Mouse (Mus musculus) forebrain, postnatal 0 days (tissue): Measurements from ENCODE around the gene Ssh3. TPM values are rescaled to one million over a fixed set of nuclear protein-coding genes. Genes with fewer than 3 reads are reported as not detected.

ENCODE experiments used
- ATAC-seq: fragments of 200-750 bp; cut with Nextera tagmentation; 2 replicates; pipeline ENCODE4 v1.8.0; 2017; ENCODE audit warnings: mild to moderate bottlenecking, moderate library complexity
- DNase-seq: peaks from one replicate; pipeline ENCODE4 v3.0.0-alpha.2; 2015
- H3K27ac ChIP-seq: fragments of 300-500 bp; sonication (generic); 2 replicates; pipeline ENCODE4 v1.5.1; 2014; ENCODE audit warnings: low read depth, mild to moderate bottlenecking, antibody characterized with exemption, low read length, moderate library complexity, mixed read lengths
- H3K27me3 ChIP-seq: fragments of 300-500 bp; sonication (generic); 2 replicates; pipeline ENCODE4 v1.6.1; 2014; ENCODE audit warnings: mild to moderate bottlenecking, low read length, mixed read lengths; ENCODE audit not compliant: insufficient read depth
- H3K36me3 ChIP-seq: fragments of 300-500 bp; sonication (generic); 2 replicates; pipeline ENCODE4 v1.6.1; 2014; ENCODE audit warnings: mild to moderate bottlenecking, moderate library complexity; ENCODE audit not compliant: insufficient read depth
- H3K4me1 ChIP-seq: fragments of 300-500 bp; sonication (generic); 2 replicates; pipeline ENCODE4 v1.6.1; 2014; ENCODE audit warnings: antibody characterized with exemption; ENCODE audit not compliant: insufficient read depth
- H3K4me2 ChIP-seq: fragments of 300-500 bp; sonication (generic); 2 replicates; pipeline ENCODE4 v1.6.1; 2014; ENCODE audit warnings: low read depth, mild to moderate bottlenecking, moderate library complexity
- H3K4me3 ChIP-seq: fragments of 300-500 bp; sonication (generic); 2 replicates; pipeline ENCODE4 v1.5.1; 2014; ENCODE audit warnings: low read depth, low read length, mixed read lengths
- H3K9ac ChIP-seq: fragments of 300-500 bp; sonication (generic); 2 replicates; pipeline ENCODE4 v1.6.1; 2014; ENCODE audit warnings: mild to moderate bottlenecking
- H3K9me3 ChIP-seq: fragments of 300-500 bp; sonication (generic); 2 replicates; pipeline ENCODE4 v1.6.1; 2016; ENCODE audit warnings: low read length
- CTCF ChIP-seq: sonication (generic); IDR thresholded peaks from 2 replicates; pipeline ENCODE4 v1.5.1; 2016; ENCODE audit warnings: antibody characterized with exemption, control low read depth, low read depth
- WGBS: fragments of 180-500 bp; shearing (Covaris S2); extraction: QIAGEN DNeasy Blood & Tissue Kit; methylation state at CpG from one replicate; pipeline ENCODE4 v1.1.7; 2014; 5-methylcytosine and 5-hydroxymethylcytosine counted together
- polyA plus RNA-seq: library from polyadenylated mRNA; unstranded; fragments of >200 nt; fragmentation: Nextera tagmentation; extraction: Ambion mirVana; gene quantifications from 2 replicates; pipeline ENCODE4 v1.2.1, GENCODE M21; 2015
- total RNA-seq: library from RNA; depleted of rRNA; stranded (reverse); fragments of >200 nt; gene quantifications from 2 replicates; pipeline ENCODE4 v1.2.3, GENCODE M21; 2014

The Ssh3 gene
- total and polyA plus RNA-seq, 2 experiments from 2014 or later, result 9.1 to 41.5 TPM

DNA sequence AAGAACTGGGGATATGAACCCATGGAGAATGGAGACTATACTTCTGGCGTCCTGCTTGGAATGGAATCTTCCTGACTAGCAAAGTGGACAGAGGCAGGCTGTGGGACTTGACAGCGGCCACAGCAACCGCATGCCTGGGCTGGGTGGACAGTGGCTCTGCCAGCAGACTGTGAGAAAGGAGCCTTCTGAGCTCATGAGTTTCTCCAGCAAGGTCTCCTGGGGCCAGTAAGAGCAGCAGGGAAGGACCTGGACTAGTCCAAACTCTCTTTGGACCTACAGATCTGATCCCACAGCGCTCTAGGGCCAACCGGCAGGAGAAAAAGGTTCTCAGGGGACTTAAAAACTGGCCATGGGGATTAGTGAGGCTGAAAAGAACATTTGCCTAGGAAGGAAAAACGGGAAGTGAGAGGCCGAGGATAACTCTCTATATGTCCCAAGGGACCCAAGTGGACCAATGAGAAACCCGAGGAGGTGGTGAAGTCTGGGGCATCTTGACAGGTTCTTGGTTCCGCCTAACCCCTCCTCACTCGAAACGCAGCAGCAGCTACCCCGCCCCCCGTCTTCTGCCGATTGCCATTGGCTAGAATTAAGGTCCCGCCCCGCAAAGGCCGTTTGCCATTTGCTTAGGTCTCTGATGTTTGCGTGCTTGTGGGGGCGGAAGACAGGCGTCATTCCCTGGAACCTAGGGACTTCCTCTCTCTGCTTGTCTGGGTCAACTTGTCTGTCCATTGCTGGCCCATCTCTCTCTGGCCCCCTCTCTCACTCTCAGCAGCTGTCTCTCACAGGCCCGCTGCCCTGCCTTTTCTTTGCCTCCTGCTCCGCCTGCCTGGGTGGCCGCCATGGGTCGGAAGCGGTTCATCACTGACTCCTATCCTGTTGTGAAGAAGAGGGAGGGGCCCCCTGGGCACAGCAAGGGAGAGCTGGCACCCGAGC is 37.5 kb downstream of the Ssh3 start, which contains the start of gene Pold4:
Gene Pold4, plus strand, starts transcription at position 647 of the 933 bp plus-strand sequence.
- Histone ChIP-seq H3K9ac (peak within 1 kb of the TSS; percentile 68), H3K9me3 (no peaks in the 10 kb centered on the region), H3K4me1 (peaks cover 9% of the 10 kb centered on the region; the same call in 1 of the 2 replicates), H3K27ac (peak within 1 kb of the TSS; percentile 68), H3K4me3 (peak within 1 kb of the TSS; percentile 62), H3K27me3 (no peaks in the 10 kb centered on the region), H3K4me2 (peak within 1 kb of the TSS; percentile 83), H3K36me3 (no peaks in the 10 kb centered on the region)
- WGBS, result 12% methylated on average over 26 of the region's 26 CpGs
- TF ChIP-seq CTCF, result no peak
- DNase-seq, result peak; percentile 94
- ATAC-seq, result peak; percentile 95

DNA sequence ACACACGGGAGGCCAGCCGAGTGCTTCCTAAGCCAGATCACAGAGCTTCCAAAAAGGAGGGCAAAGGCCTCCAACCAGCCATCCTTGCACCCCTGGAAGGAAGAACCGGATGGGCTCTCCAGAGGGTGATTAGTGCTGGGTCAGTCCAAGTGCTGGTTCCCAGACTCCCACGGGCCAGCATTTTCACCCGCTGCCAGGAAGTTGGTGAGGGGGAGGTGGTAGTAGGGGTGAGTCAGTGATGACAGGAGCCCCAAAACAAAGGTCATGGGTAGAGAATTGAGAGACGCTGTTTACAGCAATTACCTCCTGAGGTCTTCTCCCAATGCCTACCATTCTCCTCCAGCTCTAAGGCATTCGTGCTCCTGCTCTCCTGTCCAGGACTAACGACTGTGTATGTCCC is 38.6 kb downstream of the Ssh3 start:
- Histone ChIP-seq H3K36me3 (no peaks in the 10 kb centered on the region), H3K4me2 (no peak overlapping the region), H3K4me3 (no peak overlapping the region), H3K4me1 (peaks cover 9% of the 10 kb centered on the region; the same call in 1 of the 2 replicates), H3K27me3 (no peaks in the 10 kb centered on the region), H3K9me3 (no peaks in the 10 kb centered on the region), H3K9ac (no peak overlapping the region), H3K27ac (no peak overlapping the region)
- no peak for TF ChIP-seq CTCF
- ATAC-seq (no peak), DNase-seq (no peak)
- WGBS, result 71% methylated on average over 8 of the region's 8 CpGs

DNA sequence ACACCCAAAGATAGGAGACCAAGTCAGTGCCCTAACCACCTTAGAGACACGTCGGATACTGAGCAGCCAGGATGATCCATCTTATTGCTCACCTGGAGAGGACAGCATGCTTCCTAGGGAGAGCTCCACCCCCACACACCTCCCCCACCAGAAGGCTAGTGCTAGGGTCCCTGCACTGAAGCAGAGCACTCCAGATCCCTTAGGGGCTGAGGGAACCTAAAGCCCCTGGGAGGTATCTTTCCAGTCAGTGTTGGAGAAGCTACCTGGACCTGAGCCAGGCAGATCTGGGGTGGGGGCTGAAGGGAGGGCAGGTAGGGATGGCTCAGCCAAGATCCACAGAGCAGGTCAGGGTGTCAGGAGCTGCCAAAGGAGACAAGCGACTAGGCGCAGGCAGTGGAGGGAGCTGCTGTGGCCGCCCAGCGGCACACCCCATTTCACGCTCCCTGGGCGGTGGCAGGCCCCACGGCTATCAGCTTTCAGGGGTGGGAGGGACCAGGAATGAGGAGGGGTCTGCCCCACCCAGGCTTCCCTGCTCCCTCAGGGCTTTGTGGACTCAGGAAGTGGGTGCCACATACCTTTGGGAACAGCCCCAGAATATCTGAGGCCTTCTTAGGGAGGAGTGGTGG is 39.4 kb downstream of the Ssh3 start:
- peaks cover 9% of the 10 kb centered on the region; the same call in 1 of the 2 replicates for H3K4me1 ChIP-seq
- no peak overlapping the region for H3K4me3 ChIP-seq
- H3K4me2 ChIP-seq, result no peak overlapping the region
- H3K9me3 ChIP-seq, result no peaks in the 10 kb centered on the region
- WGBS, result 40% methylated on average over 9 of the region's 9 CpGs
- no peak overlapping the region for H3K9ac ChIP-seq
- DNase-seq (no peak), ATAC-seq (no peak)
- H3K27me3 ChIP-seq, result no peaks in the 10 kb centered on the region
- no peak for TF ChIP-seq CTCF
- H3K36me3 ChIP-seq, result no peaks in the 10 kb centered on the region
- no peak overlapping the region for H3K27ac ChIP-seq

DNA sequence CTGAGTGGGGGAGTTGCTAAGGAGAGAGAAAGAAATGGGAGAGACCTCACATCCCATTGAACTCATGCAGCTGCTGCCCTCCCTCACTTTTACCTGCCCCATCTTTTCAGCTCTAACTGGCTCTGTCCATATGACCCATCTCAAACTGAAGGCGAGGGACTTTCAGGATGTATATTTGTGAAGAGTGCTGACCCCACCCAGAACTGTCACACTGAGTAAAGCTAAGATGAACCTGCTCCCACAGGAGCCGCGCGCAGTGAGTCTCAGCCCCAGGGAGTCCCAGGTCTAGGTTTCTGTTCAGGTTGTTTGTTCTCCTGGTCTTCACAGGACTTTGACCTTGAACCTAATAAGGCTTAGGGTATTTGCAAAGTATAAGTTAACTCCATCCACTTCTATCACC is 40.1 kb downstream of the Ssh3 start:
- Histone ChIP-seq H3K36me3 (no peaks in the 10 kb centered on the region), H3K27me3 (no peaks in the 10 kb centered on the region), H3K4me3 (no peak overlapping the region), H3K27ac (no peak overlapping the region), H3K9me3 (no peaks in the 10 kb centered on the region), H3K9ac (no peak overlapping the region), H3K4me1 (peaks cover 9% of the 10 kb centered on the region; the same call in 1 of the 2 replicates), H3K4me2 (no peak overlapping the region)
- DNase-seq (no peak), ATAC-seq (no peak)
- WGBS, result 79% methylated on average over 4 of the region's 4 CpGs
- no peak for TF ChIP-seq CTCF

DNA sequence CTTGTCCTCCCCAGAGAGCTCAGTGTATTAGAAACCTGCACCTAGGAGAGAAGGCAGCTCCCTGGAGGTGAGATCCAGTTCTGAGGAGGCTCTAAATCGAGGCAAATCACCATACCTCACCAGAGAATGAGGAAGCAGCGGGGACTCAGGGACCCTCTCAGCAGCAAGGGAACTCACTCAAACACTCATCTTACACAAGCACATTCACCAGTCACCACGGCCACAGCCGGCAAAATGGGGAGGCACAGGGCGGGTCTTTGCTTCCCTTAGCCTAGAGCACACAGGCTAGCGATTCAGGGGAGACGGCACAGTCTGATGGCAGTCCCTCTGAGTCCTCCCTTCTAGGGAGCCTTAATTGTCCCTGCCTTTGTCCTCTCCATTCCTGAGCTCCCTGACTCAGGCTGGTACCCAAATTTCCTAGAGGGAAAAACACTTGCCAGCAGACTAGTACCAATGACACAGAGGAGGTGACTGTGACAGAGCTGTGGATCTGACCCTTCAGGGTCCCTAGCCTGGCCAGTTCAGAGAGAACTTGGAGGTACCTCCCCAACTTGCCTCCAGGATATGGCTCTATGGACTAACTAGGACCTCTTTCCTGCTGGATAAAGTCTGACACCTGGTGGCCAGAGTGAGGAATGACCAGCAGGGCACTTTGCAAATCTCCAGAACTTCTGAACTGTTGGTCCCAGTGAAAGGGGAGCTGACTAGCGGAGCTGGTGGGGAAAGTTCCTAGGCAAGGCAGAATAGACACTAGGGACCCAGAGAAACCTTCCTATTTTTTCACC is 40.9 kb downstream of the Ssh3 start:
- H3K9me3 ChIP-seq, result no peaks in the 10 kb centered on the region
- DNase-seq (peak; percentile 88), ATAC-seq (peak; percentile 30; the same call in 1 of the 2 replicates)
- H3K4me1 ChIP-seq, result peaks cover 9% of the 10 kb centered on the region; the same call in 1 of the 2 replicates
- no peaks in the 10 kb centered on the region for H3K36me3 ChIP-seq
- H3K9ac ChIP-seq, result no peak overlapping the region
- TF ChIP-seq CTCF, result peak; percentile 96
- no peak overlapping the region for H3K4me3 ChIP-seq
- no peaks in the 10 kb centered on the region for H3K27me3 ChIP-seq
- WGBS, result 23% methylated on average over 8 of the region's 8 CpGs
- H3K4me2 ChIP-seq, result no peak overlapping the region
- H3K27ac ChIP-seq, result no peak overlapping the region

DNA sequence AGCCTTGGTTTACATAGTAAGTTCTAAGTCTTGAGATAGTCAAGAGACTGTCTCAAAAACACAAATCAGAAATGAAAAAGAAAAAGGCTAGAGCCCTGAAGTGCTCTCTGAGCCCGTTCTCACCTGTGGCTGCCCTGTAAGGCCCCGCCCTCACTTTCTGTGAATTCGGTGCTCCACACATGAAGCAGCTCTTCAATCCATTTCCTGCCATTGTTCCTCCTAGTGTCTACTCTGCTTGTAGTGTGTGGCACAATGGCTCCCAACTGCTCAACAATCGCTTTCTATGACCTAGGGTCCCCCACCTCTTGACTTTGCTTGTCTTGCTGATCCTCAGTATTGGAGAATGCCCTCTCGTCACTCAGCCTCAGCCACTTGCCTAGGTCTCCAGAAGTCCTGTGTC is 41.5 kb downstream of the Ssh3 start:
- no peak overlapping the region for H3K9ac ChIP-seq
- H3K4me3 ChIP-seq, result no peak overlapping the region
- H3K36me3 ChIP-seq, result no peaks in the 10 kb centered on the region
- DNase-seq, result no peak
- no peak overlapping the region for H3K27ac ChIP-seq
- H3K9me3 ChIP-seq, result no peaks in the 10 kb centered on the region
- peaks cover 7% of the 10 kb centered on the region; the same call in 1 of the 2 replicates for H3K4me1 ChIP-seq
- 70% methylated on average over 5 of the region's 5 CpGs for WGBS
- TF ChIP-seq CTCF, result no peak
- no peak overlapping the region for H3K4me2 ChIP-seq
- ATAC-seq, result no peak
- no peaks in the 10 kb centered on the region for H3K27me3 ChIP-seq
